Mouse (Mus musculus) megakaryocyte progenitor cell, adult 5-6 weeks (primary cell): Measurements from ENCODE around the gene Pygl. TPM values are rescaled to one million over a fixed set of nuclear protein-coding genes. Genes with fewer than 3 reads are reported as not detected.
A peak's percentile ranks its signal among the peaks of the same experiment; 100 is the strongest.

Experiments
- ATAC-seq: replicated peaks from 2 replicates; pipeline ENCODE4 v1.8.0; 2016; ENCODE audit warnings: mild to moderate bottlenecking, moderate TSS enrichment, inconsistent platforms; ENCODE audit not compliant: poor library complexity
- total RNA-seq, 2 experiments: library from RNA; stranded (forward) in 1 of 2; stranded (reverse) in 1 of 2; fragments of 157-497, 149-512 nt in 1 of 2; fragments of 200-1000 nt in 1 of 2; gene quantifications; 2 replicates each; pipeline versions ENCODE4 v1.2.3 to v1.2.4; 2015 to 2017

Pygl gene
- total RNA-seq (2015) (49.7 and 62.0 TPM in 2 replicates), total RNA-seq (2017) (112 and 130 TPM in 2 replicates)

- no peak for ATAC-seq
Measured at GRCm38 (mm10) chr12:70231294-70231693, at the start of gene Pygl. Gene Pygl, minus strand, starts transcription at chr12:70231488.

GRCm38 (mm10) chr12:70280930-70281329 is 49.6 kb upstream of the Pygl start:
- ATAC-seq = no peak

GRCm38 (mm10) chr12:70280381-70280780 is 49.1 kb upstream of the Pygl start:
- ATAC-seq = no peak

- ATAC-seq = no peak
Measured at GRCm38 (mm10) chr12:70277071-70277939, 46.0 kb upstream of the Pygl start.

GRCm38 (mm10) chr12:70269724-70270123 is 38.4 kb upstream of the Pygl start:
- ATAC-seq = no peak

- ATAC-seq = peak; percentile 27; the same call in 1 of the 2 replicates
Measured at GRCm38 (mm10) chr12:70267314-70267713, 36.0 kb upstream of the Pygl start.

- peak; percentile 45 for ATAC-seq
Measured at GRCm38 (mm10) chr12:70266494-70266931, 35.2 kb upstream of the Pygl start.

- ATAC-seq = no peak
Measured at GRCm38 (mm10) chr12:70263721-70264120, 32.4 kb upstream of the Pygl start.

GRCm38 (mm10) chr12:70262271-70262953 is 31.1 kb upstream of the Pygl start:
- ATAC-seq = no peak

GRCm38 (mm10) chr12:70251210-70251884 is 20.1 kb upstream of the Pygl start:
- peak; percentile 93 for ATAC-seq

- no peak for ATAC-seq
Measured at GRCm38 (mm10) chr12:70249616-70250157, 18.4 kb upstream of the Pygl start.

GRCm38 (mm10) chr12:70247683-70248474 is 16.6 kb upstream of the Pygl start:
- ATAC-seq = no peak

GRCm38 (mm10) chr12:70242550-70242949 is 11.3 kb upstream of the Pygl start:
- ATAC-seq = no peak

- ATAC-seq = no peak
Measured at GRCm38 (mm10) chr12:70239741-70240140, 8.5 kb upstream of the Pygl start.

GRCm38 (mm10) chr12:70238604-70239003 is 7.3 kb upstream of the Pygl start:
- ATAC-seq = no peak

GRCm38 (mm10) chr12:70234938-70235484 is 3.7 kb upstream of the Pygl start:
- ATAC-seq = peak; percentile 62

- peak; percentile 77 for ATAC-seq
Measured at GRCm38 (mm10) chr12:70234411-70234810, 3.1 kb upstream of the Pygl start.

- peak; percentile 56 for ATAC-seq
Measured at GRCm38 (mm10) chr12:70233637-70234315, 2.5 kb upstream of the Pygl start.

GRCm38 (mm10) chr12:70232020-70232544 is 794 bp upstream of the Pygl start:
- peak; percentile 37 for ATAC-seq
